Mouse (Mus musculus) olfactory bulb, adult 2 months (tissue): ENCODE measurements around the gene Spsb2. TPM values are rescaled to one million over a fixed set of nuclear protein-coding genes. Genes with fewer than 3 reads are reported as not detected.
A peak's percentile ranks its signal among the peaks of the same experiment; 100 is the strongest.
"Not testable (repeated sequence)": the region's sequence is repeated elsewhere in the genome, so short reads cannot be mapped to it uniquely, and the experiment has no call there.

Experiments
- H3K27ac ChIP-seq: fragments of 200-500 bp; 2 replicates; pipeline ENCODE4 v1.5.1; 2012; ENCODE audit warnings: low read depth, low read length; ENCODE audit not compliant: insufficient read depth
- H3K4me1 ChIP-seq: fragments of 200-500 bp; 2 replicates; pipeline ENCODE4 v1.6.1; 2012; ENCODE audit warnings: low read length; ENCODE audit not compliant: control insufficient read depth, insufficient read depth
- H3K4me3 ChIP-seq: fragments of 200-500 bp; 2 replicates; pipeline ENCODE4 v1.5.1; 2012; ENCODE audit warnings: mild to moderate bottlenecking, low read depth, low read length, moderate library complexity; ENCODE audit not compliant: insufficient read depth
- CTCF ChIP-seq: fragments of 200-500 bp; IDR thresholded peaks from 2 replicates; pipeline ENCODE4 v1.5.1; 2012; ENCODE audit warnings: low read depth, mild to moderate bottlenecking, low read length, moderate library complexity; ENCODE audit not compliant: insufficient read depth
- POLR2A ChIP-seq: fragments of 200-500 bp; IDR thresholded peaks from 2 replicates; pipeline ENCODE4 v1.6.1; 2012; ENCODE audit warnings: mild to moderate bottlenecking, low read depth, low read length, moderate library complexity; ENCODE audit not compliant: insufficient read depth
- WGBS: fragments of 180-500 bp; shearing (Covaris S2); methylation state at CpG from one replicate; pipeline ENCODE4 v1.1.7; 2018; 5-methylcytosine and 5-hydroxymethylcytosine counted together
- polyA plus RNA-seq: library from polyadenylated mRNA; stranded (reverse); fragments of >200 nt; gene quantifications from 2 replicates; pipeline ENCODE4 v1.2.4, GENCODE M21; 2012; ENCODE audit warnings: low replicate concordance; ENCODE audit not compliant: missing spikeins, insufficient read depth, insufficient read length

Spsb2 gene
- polyA plus RNA-seq, 1 experiment = not detected

DNA sequence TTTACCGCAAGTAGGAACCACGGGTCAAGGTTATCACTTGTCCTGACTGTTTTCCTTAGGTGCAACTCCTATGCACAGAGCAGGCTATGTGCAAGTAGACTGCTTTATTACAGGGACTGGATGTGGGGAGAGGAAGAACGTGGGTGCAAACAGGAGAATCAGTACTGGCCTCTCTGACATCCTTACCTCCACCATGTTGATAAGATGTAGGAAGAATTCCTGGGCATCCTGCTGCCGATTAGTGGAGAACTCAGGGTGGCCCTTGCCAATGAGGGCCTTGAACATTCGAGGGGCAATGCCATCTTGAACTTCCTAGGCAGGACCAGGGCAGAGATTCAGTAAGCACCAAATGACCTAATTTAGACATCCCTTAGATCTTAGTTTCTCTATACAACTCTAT lies 12.4 kb downstream of the Spsb2 start:
- TF ChIP-seq POLR2A (no peak), CTCF (no peak)
- Histone ChIP-seq H3K4me3 (no peak overlapping the region), H3K27ac (no peak overlapping the region), H3K4me1 (0 out of 2 replicates have a peak, but pooled peaks cover 4% of the 10 kb centered on the region)
- WGBS = 94% methylated on average over 5 of the region's 5 CpGs

DNA sequence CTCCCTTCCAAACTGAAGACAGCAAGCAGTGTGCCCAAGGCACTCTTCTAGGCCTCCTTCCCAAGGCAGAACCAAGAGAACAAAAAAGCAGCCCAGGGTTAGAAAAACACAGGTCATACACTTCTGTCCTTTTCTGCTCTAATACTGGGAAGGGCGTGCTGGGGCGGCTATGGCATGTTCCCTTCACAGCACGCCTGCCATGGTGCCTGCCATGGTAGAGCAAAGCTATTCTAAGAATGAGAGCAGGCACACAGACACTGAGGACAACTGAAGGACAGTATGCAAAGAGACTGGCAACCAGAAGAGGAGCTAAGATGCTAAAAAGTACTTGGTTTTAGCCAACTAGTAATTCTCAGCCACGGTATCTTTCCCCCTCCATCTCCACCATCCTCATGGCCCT lies 13.6 kb downstream of the Spsb2 start:
- no peak overlapping the region for H3K4me3 ChIP-seq

GRCm38 (mm10) chr6:124828101-124828592 lies 19.7 kb downstream of the Spsb2 start:
- TF ChIP-seq POLR2A (no peak), CTCF (no peak)
- Histone ChIP-seq H3K4me1 (peaks cover 11% of the 10 kb centered on the region), H3K27ac (0 out of 2 replicates have a peak overlapping the region, but pooled peaks have one; percentile 14), H3K4me3 (peak overlapping the region; percentile 42)
- 13% methylated on average over 10 of the region's 10 CpGs for WGBS

More for the DNA sequence above, 13.6 kb downstream of the Spsb2 start:
- Histone ChIP-seq H3K4me1 (0 out of 2 replicates have a peak, but pooled peaks cover 4% of the 10 kb centered on the region), H3K27ac (no peak overlapping the region)
- TF ChIP-seq CTCF = no peak
- TF ChIP-seq POLR2A = no peak
- WGBS = 94% methylated on average over 4 of the region's 4 CpGs

GRCm38 (mm10) chr6:124828868-124829798 lies 20.7 kb downstream of the Spsb2 start, which contains the start of the genes Usp5 and Cdca3:
Usp5 (minus strand) TSS chr6:124829484.
Cdca3 (plus strand) TSS chr6:124829547.
- Histone ChIP-seq H3K27ac (peak within 1 kb of the TSS; percentile 82), H3K4me1 (peaks cover 11% of the 10 kb centered on the region), H3K4me3 (peak within 1 kb of the TSS; percentile 68)
- WGBS = under 1% methylated on average over 55 of the region's 55 CpGs
- TF ChIP-seq POLR2A (peak; percentile 65; the same call in 1 of the 2 replicates), CTCF (no peak)

- Histone ChIP-seq H3K4me1 (peaks cover 11% of the 10 kb centered on the region), H3K27ac (peak overlapping the region; percentile 74), H3K4me3 (peak overlapping the region; percentile 35)
- no peak for TF ChIP-seq CTCF
- TF ChIP-seq POLR2A = 0 out of 2 replicates have a peak, but pooled peaks have one; percentile 21
- under 1% methylated on average over 38 of the region's 38 CpGs for WGBS
These were observed 21.6 kb downstream of the Spsb2 start for GRCm38 (mm10) chr6:124829799-124830700.

GRCm38 (mm10) chr6:124831199-124831598 lies 22.7 kb downstream of the Spsb2 start:
- not testable (repeated sequence) for H3K4me3 ChIP-seq, H3K27ac ChIP-seq
- 92% methylated on average over 4 of the region's 4 CpGs for WGBS
- H3K4me1 ChIP-seq = peaks cover 11% of the 10 kb centered on the region

DNA sequence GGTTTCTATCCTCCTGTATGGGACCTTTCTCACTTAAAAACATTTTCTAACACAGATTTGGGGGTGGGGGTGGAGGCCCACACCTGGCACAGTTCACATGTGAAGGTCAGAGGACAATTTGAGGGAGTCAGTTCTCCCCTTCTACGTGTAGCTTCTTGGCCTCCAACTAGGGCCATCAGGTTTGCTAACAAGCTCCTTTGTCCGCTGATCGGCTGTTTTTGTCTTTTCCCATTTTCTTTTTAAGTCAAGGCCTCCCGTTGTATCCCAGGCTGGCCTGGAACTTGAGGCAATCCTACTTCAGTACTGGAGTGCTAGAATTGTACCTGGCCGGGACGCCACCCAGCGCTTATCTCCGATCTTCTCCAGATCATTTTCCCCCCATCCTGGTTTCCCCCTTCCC lies 23.2 kb downstream of the Spsb2 start:
- TF ChIP-seq CTCF = no peak
- WGBS = 86% methylated on average over 8 of the region's 8 CpGs
- no peak overlapping the region for H3K27ac ChIP-seq
- H3K4me3 ChIP-seq = no peak overlapping the region
- peaks cover 11% of the 10 kb centered on the region for H3K4me1 ChIP-seq

GRCm38 (mm10) chr6:124834512-124835081 lies 26.1 kb downstream of the Spsb2 start:
- peaks cover 5% of the 10 kb centered on the region for H3K4me1 ChIP-seq

More at GRCm38 (mm10) chr6:124834512-124835081, 26.1 kb downstream of the Spsb2 start:
- no peak for TF ChIP-seq POLR2A
- no peak for TF ChIP-seq CTCF
- no peak overlapping the region for H3K27ac ChIP-seq
- WGBS = 88% methylated on average over 6 of the region's 6 CpGs
- H3K4me3 ChIP-seq = no peak overlapping the region
